In genomic region chr2:6220141-6220805, GRCm38 (mm10) we compare ENCODE assay signal across 9 mouse cellular contexts. TPM values are rescaled to one million over a fixed set of nuclear protein-coding genes. Genes with fewer than 3 reads are reported as not detected.
DNase-seq lines count a peak whose midpoint lies in the region; ATAC-seq and TF ChIP-seq lines count a peak whose summit lies in the region.
"Had no signal": no experiment of that assay in that cellular context is flagged by ENCODE, and none has a peak within 500 bp of the region (broad histone marks: within the 10 kb centered on the region; RNA-seq: fewer than 3 reads in every experiment).

No protein-coding gene starts in this region.

- 16% methylated on average over 4 of the region's 4 CpGs for WGBS in forebrain, embryonic 14.5 days
- WGBS in hindbrain, embryonic 13.5 days = 15% methylated on average over 4 of the region's 4 CpGs

- H3K4me1 ChIP-seq in ES-E14 (ENCODE audit: control insufficient read depth in 2 of 2, insufficient read depth in 2 of 2, low read length in 2 of 2, poor library complexity in 1 of 2) = no peaks in the 10 kb centered on the region
- H3K4me1 ChIP-seq in forebrain, embryonic 14.5 days (ENCODE audit: control insufficient read depth, insufficient read depth, low read length) = no peaks in the 10 kb centered on the region
- no peaks in the 10 kb centered on the region for H3K4me1 ChIP-seq in hindbrain, embryonic 13.5 days (replicated peaks)
- H3K4me1 ChIP-seq: limb, embryonic 15.5 days had no signal

- peak; percentile 86 for ATAC-seq in forebrain, embryonic 14.5 days
- peak; percentile 75 for ATAC-seq in hindbrain, embryonic 13.5 days (ENCODE audit: low FRiP score)

- no peaks in the 10 kb centered on the region for H3K27me3 ChIP-seq in forebrain, embryonic 14.5 days (replicated peaks; ENCODE audit: control insufficient read depth, insufficient read depth, low read length)
- H3K27me3 ChIP-seq in hindbrain, embryonic 13.5 days = no peaks in the 10 kb centered on the region
- H3K27me3 ChIP-seq: limb, embryonic 15.5 days had no signal

- peak; percentile 56 for DNase-seq in ES-E14 (ENCODE audit: low read depth, low spot score)
- peak; percentile 55 for DNase-seq in c-Kit-positive CD71-positive TER-119-positive erythroid progenitor cells, embryonic 14.5 days (ENCODE audit: low spot score)
- peak; percentile 85 for DNase-seq in forebrain, embryonic 14.5 days (ENCODE audit: low spot score)
- peak; percentile 90 for DNase-seq in layer of hippocampus, postnatal 10 days (ENCODE audit: low spot score in 2 of 2)
- peak; percentile 88 for DNase-seq in lung, postnatal 10 days
- DNase-seq in retina, postnatal 1 day = peak; percentile 85
- DNase-seq in thymus, postnatal 4 days = peak; percentile 88

- no peaks in the 10 kb centered on the region for H3K9me3 ChIP-seq in ES-E14 (ENCODE audit: control insufficient read depth, insufficient read depth, low read depth, low read length)
- peaks cover 3% of the 10 kb centered on the region; the same call in 1 of the 2 replicates for H3K9me3 ChIP-seq in forebrain, embryonic 14.5 days (replicated peaks; ENCODE audit: control insufficient read depth, low read length)
- H3K9me3 ChIP-seq in hindbrain, embryonic 13.5 days = peaks cover 8% of the 10 kb centered on the region

- no peak overlapping the region for H3K27ac ChIP-seq in ES-E14 (ENCODE audit: insufficient read depth, low read depth, low read length, poor library complexity, severe bottlenecking)
- no peak overlapping the region for H3K27ac ChIP-seq in forebrain, embryonic 14.5 days (ENCODE audit: low read depth, low read length)
- no peak overlapping the region for H3K27ac ChIP-seq in hindbrain, embryonic 13.5 days
- H3K27ac ChIP-seq: limb, embryonic 15.5 days had no signal

- H3K4me2 ChIP-seq in forebrain, embryonic 14.5 days (ENCODE audit: low read length) = no peak overlapping the region
- H3K4me2 ChIP-seq in hindbrain, embryonic 13.5 days = no peak overlapping the region
- H3K4me2 ChIP-seq: limb, embryonic 15.5 days had no signal

- in situ Hi-C loops in ES-E14 (cut with MboI; ENCODE audit: low sequenced_read_pairs in 2 of 2, unreplicated experiment in 2 of 2) = loop anchor here in 1 of 2 experiments (25.0 kb wide), 1 partner anchor 192 kb away; no protein-coding TSS in a partner anchor

- H3K36me3 ChIP-seq in ES-E14 (ENCODE audit: control insufficient read depth, insufficient read depth, low read length, poor library complexity, severe bottlenecking) = no peaks in the 10 kb centered on the region
- no peaks in the 10 kb centered on the region for H3K36me3 ChIP-seq in forebrain, embryonic 14.5 days (ENCODE audit: control insufficient read depth, insufficient read depth, low read length)
- H3K36me3 ChIP-seq in hindbrain, embryonic 13.5 days = no peaks in the 10 kb centered on the region; the same call in 1 of the 2 replicates
- H3K36me3 ChIP-seq: limb, embryonic 15.5 days had no signal

- H3K9ac ChIP-seq in ES-E14 (ENCODE audit: insufficient read depth, low read depth, low read length, poor library complexity, severe bottlenecking) = no peak overlapping the region
- no peak overlapping the region for H3K9ac ChIP-seq in forebrain, embryonic 14.5 days (ENCODE audit: low read length)
- H3K9ac ChIP-seq in hindbrain, embryonic 13.5 days = no peak overlapping the region
- H3K9ac ChIP-seq: limb, embryonic 15.5 days had no signal

- H3K4me3 ChIP-seq in ES-E14 (ENCODE audit: insufficient read depth in 1 of 2, low read depth in 1 of 2, low read length in 2 of 2, poor library complexity in 1 of 2, severe bottlenecking in 1 of 2) = no peak overlapping the region
- no peak overlapping the region for H3K4me3 ChIP-seq in forebrain, embryonic 14.5 days (ENCODE audit: low read depth, low read length)
- no peak overlapping the region for H3K4me3 ChIP-seq in hindbrain, embryonic 13.5 days
- H3K4me3 ChIP-seq: limb, embryonic 15.5 days had no signal

TF ChIP-seq in ES-E14, 5 proteins besides CTCF, POLR2A, EP300 and RAD21:
- no peak for TF ChIP-seq CHD2 (IDR thresholded peaks at IDR 0.05; ENCODE audit: low read depth, low read length)
- TF ChIP-seq ZC3H11A (IDR thresholded peaks at IDR 0.05; ENCODE audit: borderline replicate concordance, low read depth, low read length) = peak; percentile 90; the same call in 1 of the 2 replicates

RNA-seq across cellular contexts. Expression of gene Echdc3, which starts 7.4 kb away (rescaled TPM):
- total RNA-seq in ES-E14 (2012; rRNA removed) = 2.0 and 2.2 TPM in 2 replicates
- 1.3 and 1.4 TPM in 2 replicates for polyA plus RNA-seq in forebrain, embryonic 14.5 days (2014; fragmentation: Nextera tagmentation; extraction: Ambion mirVana)
- 1.8 and 2.3 TPM in 2 replicates for polyA plus RNA-seq in hindbrain, embryonic 13.5 days (2015; fragmentation: Nextera tagmentation; extraction: Ambion mirVana)
- 1 to 10 TPM in 1 of 2 experiments, under 1 TPM in 1; 0.87 to 1.4 TPM for total RNA-seq in layer of hippocampus, postnatal 10 days (2021)
